Mouse (Mus musculus) lung, adult 2 months (tissue): ENCODE data around the gene Fau.

ENCODE experiments used
- CTCF ChIP-seq: fragments of 200-500 bp; IDR thresholded peaks from 2 replicates; pipeline ENCODE4 v1.5.1; 2011; ENCODE audit warnings: mild to moderate bottlenecking, low read length, control low read depth; ENCODE audit not compliant: insufficient read depth
- POLR2A ChIP-seq: fragments of 200-500 bp; IDR thresholded peaks from 2 replicates; pipeline ENCODE4 v1.6.1; 2011; ENCODE audit warnings: low read depth, mild to moderate bottlenecking, control low read depth, low read length, borderline replicate concordance; ENCODE audit errors: extremely low read depth

GRCm38 (mm10) chr19:6057313-6058096, at the start of gene Fau, which contains the start of gene Mrpl49:
- TF ChIP-seq CTCF, result no peak
- TF ChIP-seq POLR2A, result peak; percentile 90
